Mouse (Mus musculus) CH12.LX (cell line): ENCODE data around the gene Rabep1. TPM values are rescaled to one million over a fixed set of nuclear protein-coding genes. Genes with fewer than 3 reads are reported as not detected.

Source experiments
- DNase-seq: peaks from one replicate; pipeline ENCODE4 v3.0.0-alpha.2; 2013; ENCODE audit errors: extremely low read depth
- H3K27ac ChIP-seq: 2 replicates; pipeline ENCODE4 v1.5.1; 2012; ENCODE audit warnings: low read depth, mild to moderate bottlenecking, control low read depth, moderate library complexity; ENCODE audit not compliant: insufficient read depth
- H3K27me3 ChIP-seq: replicated peaks from 2 replicates; pipeline ENCODE3; 2012; ENCODE audit warnings: inconsistent platforms
- H3K36me3 ChIP-seq, 2 experiments: replicated peaks in 1 of 2; 2 replicates each; pipeline versions ENCODE3 to v1.6.1; 2012; ENCODE audit warnings: inconsistent platforms in 1 of 2, low read length in 1 of 2, mild to moderate bottlenecking in 1 of 2, mixed read lengths in 1 of 2, moderate library complexity in 1 of 2; ENCODE audit not compliant: control insufficient read depth in 1 of 2, insufficient read depth in 1 of 2
- H3K4me1 ChIP-seq, 2 experiments: 2 replicates each; pipeline ENCODE4 v1.6.1; 2012; ENCODE audit warnings: inconsistent platforms in 1 of 2, moderate library complexity in 1 of 2; ENCODE audit not compliant: insufficient read depth in 2 of 2, control insufficient read depth in 1 of 2
- H3K4me2 ChIP-seq: 2 replicates; pipeline ENCODE4 v1.6.1; 2012; ENCODE audit warnings: low read depth, mild to moderate bottlenecking, control low read depth; ENCODE audit not compliant: poor library complexity, insufficient read depth, severe bottlenecking
- H3K4me3 ChIP-seq, 3 experiments: fragments of 150-350 bp in 1 of 3; sonication (generic) in 1 of 3; replicated peaks in 1 of 3; 2 replicates each; pipeline versions ENCODE3 to v1.5.1; 2011 to 2012; ENCODE audit warnings: low read depth in 2 of 3, low read length in 2 of 3, mild to moderate bottlenecking in 2 of 3, moderate library complexity in 2 of 3, control low read depth in 1 of 3, improper control_type of control experiment in 1 of 3, inconsistent platforms in 1 of 3, mixed read lengths in 1 of 3; ENCODE audit not compliant: poor library complexity in 1 of 3
- H3K79me2 ChIP-seq: replicated peaks from 2 replicates; pipeline ENCODE4 v1.6.1; 2012; ENCODE audit warnings: mild to moderate bottlenecking, moderate library complexity; ENCODE audit not compliant: control insufficient read depth, poor library complexity, insufficient read depth, severe bottlenecking; ENCODE audit errors: extremely low read depth
- H3K9ac ChIP-seq: 2 replicates; pipeline ENCODE4 v1.6.1; 2012; ENCODE audit warnings: low read depth, mild to moderate bottlenecking, control low read depth, moderate library complexity; ENCODE audit not compliant: insufficient read depth
- H3K9me3 ChIP-seq: replicated peaks from 2 replicates; pipeline ENCODE3; 2012; ENCODE audit warnings: low read length, inconsistent platforms, mixed read lengths
- CHD1 ChIP-seq: IDR thresholded peaks from 2 replicates; pipeline ENCODE4 v1.6.1; 2012; ENCODE audit warnings: low read depth, low read length, improper control_type of control experiment, inconsistent platforms
- CHD2 ChIP-seq: IDR thresholded peaks from 2 replicates; pipeline ENCODE4 v1.6.1; 2011; ENCODE audit warnings: low read length, improper control_type of control experiment
- CTCF ChIP-seq, 2 experiments: IDR thresholded peaks in 1 of 2; conservative IDR thresholded peaks in 1 of 2; 2 replicates each; pipeline ENCODE4 v1.5.1; 2011 to 2012; ENCODE audit warnings: low read depth in 2 of 2, low read length in 2 of 2, improper control_type of control experiment in 1 of 2, inconsistent platforms in 1 of 2, mild to moderate bottlenecking in 1 of 2, moderate library complexity in 1 of 2
- E2F4 ChIP-seq: IDR thresholded peaks from 2 replicates; pipeline ENCODE4 v1.6.1; 2011; ENCODE audit warnings: low read depth, low read length, improper control_type of control experiment; ENCODE audit not compliant: insufficient replicate concordance
- ELF1 ChIP-seq: IDR thresholded peaks from 2 replicates; pipeline ENCODE4 v1.6.1; 2014; ENCODE audit warnings: low read depth, mild to moderate bottlenecking, inconsistent platforms, low read length, improper control_type of control experiment
- EP300 ChIP-seq: IDR thresholded peaks from 2 replicates; pipeline ENCODE4 v1.6.1; 2011; ENCODE audit warnings: low read length, improper control_type of control experiment
- ETS1 ChIP-seq: conservative IDR thresholded peaks from 2 replicates; pipeline ENCODE4 v1.6.1; 2012; ENCODE audit warnings: low read depth, mild to moderate bottlenecking, inconsistent platforms, low read length, improper control_type of control experiment, moderate library complexity
- HCFC1 ChIP-seq: IDR thresholded peaks from 2 replicates; pipeline ENCODE4 v1.6.1; 2012; ENCODE audit warnings: low read depth, mild to moderate bottlenecking, inconsistent platforms, low read length, improper control_type of control experiment
- IRF4 ChIP-seq: IDR thresholded peaks from 2 replicates; pipeline ENCODE4 v1.6.1; 2014; ENCODE audit warnings: low read depth, mild to moderate bottlenecking, inconsistent platforms, low read length, improper control_type of control experiment
- JUND ChIP-seq: conservative IDR thresholded peaks from 2 replicates; pipeline ENCODE4 v1.6.1; 2011; ENCODE audit warnings: low read depth, low read length, improper control_type of control experiment
- KAT2A ChIP-seq: IDR thresholded peaks from 2 replicates; pipeline ENCODE4 v1.6.1; 2012; ENCODE audit warnings: low read length, improper control_type of control experiment, inconsistent platforms; ENCODE audit not compliant: insufficient replicate concordance
- MAFK ChIP-seq: IDR thresholded peaks from 2 replicates; pipeline ENCODE4 v1.6.1; 2011; ENCODE audit warnings: low read length, improper control_type of control experiment; ENCODE audit not compliant: insufficient replicate concordance
- MAX ChIP-seq: IDR thresholded peaks from 2 replicates; pipeline ENCODE4 v1.6.1; 2011; ENCODE audit warnings: low read length, improper control_type of control experiment
- MEF2A ChIP-seq: IDR thresholded peaks from 2 replicates; pipeline ENCODE4 v1.6.1; 2014; ENCODE audit warnings: low read depth, mild to moderate bottlenecking, inconsistent platforms, low read length, improper control_type of control experiment, borderline replicate concordance
- MXI1 ChIP-seq: IDR thresholded peaks from 2 replicates; pipeline ENCODE4 v1.6.1; 2011; ENCODE audit warnings: mild to moderate bottlenecking, low read depth, low read length, improper control_type of control experiment
- MYC ChIP-seq: IDR thresholded peaks from 2 replicates; pipeline ENCODE4 v1.6.1; 2011; ENCODE audit warnings: low read depth, mild to moderate bottlenecking, improper control_type of control experiment, low read length
- NELFE ChIP-seq: IDR thresholded peaks from 2 replicates; pipeline ENCODE4 v1.6.1; 2011; ENCODE audit warnings: low read depth, low read length, improper control_type of control experiment
- NRF1 ChIP-seq: IDR thresholded peaks from 2 replicates; pipeline ENCODE4 v1.6.1; 2014; ENCODE audit warnings: low read depth, mild to moderate bottlenecking, inconsistent platforms, low read length, improper control_type of control experiment, moderate library complexity
- POLR2AphosphoS2 ChIP-seq: IDR thresholded peaks from 2 replicates; pipeline ENCODE4 v1.6.1; 2011; ENCODE audit warnings: low read depth, low read length, improper control_type of control experiment
- RCOR1 ChIP-seq: conservative IDR thresholded peaks from 2 replicates; pipeline ENCODE4 v1.6.1; 2012; ENCODE audit warnings: low read depth, mild to moderate bottlenecking, inconsistent platforms, low read length, improper control_type of control experiment
- SIN3A ChIP-seq: IDR thresholded peaks from 2 replicates; pipeline ENCODE4 v1.6.1; 2012; ENCODE audit warnings: low read length, improper control_type of control experiment, inconsistent platforms
- SMC3 ChIP-seq: IDR thresholded peaks from 2 replicates; pipeline ENCODE4 v1.6.1; 2011; ENCODE audit warnings: low read depth, low read length, improper control_type of control experiment
- TBP ChIP-seq: conservative IDR thresholded peaks from 2 replicates; pipeline ENCODE4 v1.6.1; 2011; ENCODE audit warnings: low read depth, low read length, improper control_type of control experiment
- TCF12 ChIP-seq: IDR thresholded peaks from 2 replicates; pipeline ENCODE4 v1.6.1; 2014; ENCODE audit warnings: low read depth, mild to moderate bottlenecking, inconsistent platforms, low read length, improper control_type of control experiment
- UBTF ChIP-seq: IDR thresholded peaks from 2 replicates; pipeline ENCODE4 v1.6.1; 2012; ENCODE audit warnings: low read depth, mild to moderate bottlenecking, inconsistent platforms, low read length, improper control_type of control experiment, moderate library complexity
- USF1 ChIP-seq: IDR thresholded peaks from 2 replicates; pipeline ENCODE4 v1.6.1; 2014; ENCODE audit warnings: low read depth, mild to moderate bottlenecking, inconsistent platforms, low read length, improper control_type of control experiment
- ZC3H11A ChIP-seq: IDR thresholded peaks from 2 replicates; pipeline ENCODE4 v1.6.1; 2012; ENCODE audit warnings: low read depth, mild to moderate bottlenecking, inconsistent platforms, low read length, improper control_type of control experiment
- ZKSCAN1 ChIP-seq: IDR thresholded peaks from 2 replicates; pipeline ENCODE4 v1.6.1; 2012; ENCODE audit warnings: low read depth, inconsistent platforms, low read length, improper control_type of control experiment, borderline replicate concordance
- ZMIZ1 ChIP-seq: IDR thresholded peaks from 2 replicates; pipeline ENCODE4 v1.6.1; 2012; ENCODE audit warnings: low read depth, mild to moderate bottlenecking, inconsistent platforms, low read length, improper control_type of control experiment
- dilution Hi-C: fragments of 300-500 bp; cut with MboI; formaldehyde crosslinking; loops from 2 replicates; pipeline ENCODE4 v1.14.3; 2020; ENCODE audit warnings: low sequenced_read_pairs; ENCODE audit not compliant: extremely low pct_unique_long_range_greater_than_20kb, extremely low pct_ligation_motif_present
- in situ Hi-C: fragments of 300-500 bp; cut with MboI; formaldehyde crosslinking; loops from 3 replicates; pipeline ENCODE4 v1.14.3; 2019; ENCODE audit warnings: low sequenced_read_pairs, low pct_ligation_motif_present, low pct_unique_long_range_greater_than_20kb, mixed read lengths
- polyA plus RNA-seq: library from polyadenylated mRNA; unstranded; fragments of >175 nt; gene quantifications from 2 replicates; pipeline ENCODE4 v1.2.1, GENCODE M21; 2012; ENCODE audit warnings: low read depth; ENCODE audit not compliant: insufficient read length
- total RNA-seq, 2 experiments: library from RNA; depleted of rRNA; stranded (reverse); fragments of 300-350 nt in 1 of 2; fragments of >200 nt in 1 of 2; gene quantifications; 2 replicates each; pipeline ENCODE4 v1.2.3; 2012 to 2014

Gene Rabep1
- total and polyA plus RNA-seq, 3 experiments = 22.3 to 28.3 (median 26.1) TPM

- TF ChIP-seq MYC (peak; percentile 52; the same call in 1 of the 2 replicates), MAX (peak; percentile 74; the same call in 1 of the 2 replicates), MEF2A (no peak), HCFC1 (no peak), TCF12 (no peak), UBTF (0 out of 2 replicates have a peak, but pooled peaks have one; percentile 33), EP300 (no peak), ETS1 (no peak)
- TF ChIP-seq, all 38 proteins: peak for 3
- Histone ChIP-seq H3K27me3 (no peaks in the 10 kb centered on the region), H3K36me3 (peaks cover 35 to 55% of the 10 kb centered on the region in 2 experiments), H3K4me3 (peak overlapping the region; percentile 79 to 96 (median 90)), H3K27ac (peak overlapping the region; percentile 64), H3K9me3 (peaks cover 3% of the 10 kb centered on the region), H3K4me2 (peak overlapping the region; percentile 83), H3K9ac (peak overlapping the region; percentile 83), H3K79me2 (peaks cover 26% of the 10 kb centered on the region), H3K4me1 (peaks cover 4 to 49% of the 10 kb centered on the region in 2 experiments; a peak in 3 of 4 replicates)
- dilution Hi-C loops (no loop called here), in situ Hi-C loops (no loop called here)
- peak; percentile 37 for DNase-seq
These were observed 124.8 kb downstream of the Rabep1 start for GRCm38 (mm10) chr11:70969271-70969794.

- peak; percentile 99 for DNase-seq
- Histone ChIP-seq H3K9ac (peak within 1 kb of the TSS; percentile 83), H3K4me1 (peaks cover 4 to 44% of the 10 kb centered on the region in 2 experiments; a peak in 3 of 4 replicates), H3K27ac (peak within 1 kb of the TSS; percentile 64), H3K79me2 (peaks cover 26% of the 10 kb centered on the region), H3K9me3 (peaks cover 3% of the 10 kb centered on the region), H3K36me3 (peaks cover 36 to 55% of the 10 kb centered on the region in 2 experiments), H3K27me3 (no peaks in the 10 kb centered on the region), H3K4me2 (peak within 1 kb of the TSS; percentile 94), H3K4me3 (peak within 1 kb of the TSS; percentile 79 to 96 (median 90))
- dilution Hi-C loops = no loop called here
- in situ Hi-C loops = no loop called here
- TF ChIP-seq TBP = peak; percentile 85
- peak; percentile 97 for TF ChIP-seq SIN3A
- no peak for TF ChIP-seq USF1
- TF ChIP-seq ZMIZ1 = peak; percentile 80; the same call in 1 of the 2 replicates
- TF ChIP-seq KAT2A = peak; percentile 89; the same call in 1 of the 2 replicates
- TF ChIP-seq HCFC1 = peak; percentile 93
- peak; percentile 43; the same call in 1 of the 2 replicates for TF ChIP-seq IRF4
- no peak for TF ChIP-seq JUND
- no peak for TF ChIP-seq EP300
- peak; percentile 95 for TF ChIP-seq NELFE
- no peak for TF ChIP-seq ZC3H11A
- peak; percentile 38; the same call in 1 of the 2 replicates for TF ChIP-seq MEF2A
- TF ChIP-seq CHD1 = no peak
- TF ChIP-seq ETS1 = 0 out of 2 replicates have a peak, but pooled peaks have one; percentile 18
- no peak for TF ChIP-seq MAFK
- TF ChIP-seq MAX = peak; percentile 50; the same call in 1 of the 2 replicates
- no peak for TF ChIP-seq RCOR1
- peak; percentile 85 for TF ChIP-seq CHD2
- peak; percentile 86; the same call in 1 of the 2 replicates for TF ChIP-seq E2F4
- no peak; the same call in 1 of the 2 replicates for TF ChIP-seq POLR2AphosphoS2
- no peak for TF ChIP-seq UBTF
- TF ChIP-seq ELF1 = peak; percentile 54; the same call in 1 of the 2 replicates
- TF ChIP-seq CTCF (conservative IDR thresholded peaks at IDR 0.05 in 1 of 2, IDR thresholded peaks at IDR 0.05 in 1 of 2; ENCODE audit: low read depth in 2 of 2, low read length in 2 of 2) = no peak
- TF ChIP-seq ZKSCAN1 = no peak
- no peak for TF ChIP-seq SMC3
- peak; percentile 71; the same call in 1 of the 2 replicates for TF ChIP-seq MXI1
- TF ChIP-seq NRF1 = peak; percentile 55; the same call in 1 of the 2 replicates
These were observed 125.4 kb downstream of the Rabep1 start, which contains the start of the genes Nup88 and Rpain for GRCm38 (mm10) chr11:70969821-70970559. Nup88 (minus strand) TSS chr11:70969973. Rpain (plus strand) TSS chr11:70970213.
